Mouse (Mus musculus) mesoderm, embryonic 11.5 days (tissue): Measurements from ENCODE around the gene Rbks.

Experiments
- DNase-seq: peaks from one replicate; pipeline ENCODE4 v3.0.0-alpha.2; 2012; ENCODE audit warnings: low read depth, low spot score

Rbks gene

DNA sequence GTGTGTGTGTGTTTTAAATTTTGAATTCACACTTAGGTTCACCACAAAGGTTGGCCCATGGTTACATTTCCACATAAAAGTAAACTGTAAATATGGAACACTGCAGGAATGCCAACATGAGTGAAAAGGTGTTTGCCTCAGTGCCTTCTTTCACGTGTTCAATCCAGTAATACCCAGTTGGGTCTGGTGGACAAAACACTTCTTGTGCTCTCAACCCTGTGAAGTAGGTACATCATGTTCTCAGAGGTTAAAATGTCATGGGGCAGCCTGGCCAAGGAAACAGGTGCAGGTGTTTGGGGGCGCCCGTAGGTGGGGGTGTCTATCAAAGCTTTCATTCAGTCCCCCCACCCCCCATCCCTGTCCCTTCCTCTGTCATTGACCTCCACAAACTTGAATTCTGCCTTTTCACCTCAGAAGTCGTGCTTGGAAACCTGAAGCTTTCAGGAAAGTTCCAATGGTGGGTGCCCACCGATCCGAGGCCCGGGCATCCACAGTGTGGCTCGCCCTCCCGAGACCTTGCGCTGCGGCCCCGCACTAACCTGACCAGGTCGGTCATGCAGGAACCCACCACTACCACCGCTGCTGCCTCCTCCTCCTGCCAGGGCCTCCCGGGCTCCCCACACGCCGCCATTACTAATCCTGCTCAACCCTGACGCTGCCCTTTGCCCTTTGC, at the start of gene Rbks:
Gene Rbks (minus strand): TSS at position 657 of the 673 bp plus-strand sequence.
- DNase-seq = peak; percentile 87

DNA sequence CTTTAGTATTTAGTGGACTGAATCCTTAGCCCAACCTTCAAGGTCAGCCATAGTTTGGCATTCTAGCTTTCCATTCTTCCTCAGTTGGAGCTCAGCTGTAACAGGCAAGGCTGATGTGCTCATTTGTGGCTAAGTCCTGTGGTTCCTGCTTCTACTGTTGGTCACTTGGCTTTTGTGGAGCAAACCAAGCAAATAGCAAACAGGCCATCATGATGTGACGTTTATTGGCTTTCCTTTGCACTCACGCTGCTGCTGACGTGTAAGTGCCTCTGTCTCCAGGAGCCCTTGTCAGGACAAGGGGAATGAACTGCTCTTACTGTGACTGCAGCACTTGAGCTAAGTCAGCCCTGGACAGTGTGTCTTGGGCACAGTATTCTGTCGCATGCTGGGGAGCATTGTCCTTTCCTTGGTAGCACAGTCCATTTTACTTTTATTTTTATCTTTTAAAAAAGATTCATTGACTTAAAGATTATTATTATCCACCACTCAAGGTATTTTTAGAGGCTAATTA, 45.1 kb upstream of the Rbks start:
- no peak for DNase-seq

DNA sequence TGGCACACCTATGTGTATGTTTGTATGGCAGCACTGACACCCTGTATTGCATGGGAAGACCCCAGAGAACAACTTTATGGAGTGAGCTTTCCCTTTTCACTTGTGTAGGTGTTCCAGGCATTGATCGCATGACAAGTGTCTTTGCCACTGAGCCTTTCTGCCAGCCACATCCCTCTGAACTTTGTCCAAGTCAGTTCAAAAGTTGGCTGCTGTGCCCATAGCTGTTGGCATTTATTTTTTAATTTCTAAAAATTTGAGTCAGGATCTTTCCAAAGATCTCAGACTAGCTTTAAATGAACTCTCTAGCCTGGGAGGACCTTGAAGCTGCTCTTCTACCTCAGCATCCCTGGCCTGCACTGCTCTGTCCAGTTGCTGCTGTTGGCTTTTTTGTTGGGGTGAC, 44.5 kb upstream of the Rbks start:
- DNase-seq = no peak

DNA sequence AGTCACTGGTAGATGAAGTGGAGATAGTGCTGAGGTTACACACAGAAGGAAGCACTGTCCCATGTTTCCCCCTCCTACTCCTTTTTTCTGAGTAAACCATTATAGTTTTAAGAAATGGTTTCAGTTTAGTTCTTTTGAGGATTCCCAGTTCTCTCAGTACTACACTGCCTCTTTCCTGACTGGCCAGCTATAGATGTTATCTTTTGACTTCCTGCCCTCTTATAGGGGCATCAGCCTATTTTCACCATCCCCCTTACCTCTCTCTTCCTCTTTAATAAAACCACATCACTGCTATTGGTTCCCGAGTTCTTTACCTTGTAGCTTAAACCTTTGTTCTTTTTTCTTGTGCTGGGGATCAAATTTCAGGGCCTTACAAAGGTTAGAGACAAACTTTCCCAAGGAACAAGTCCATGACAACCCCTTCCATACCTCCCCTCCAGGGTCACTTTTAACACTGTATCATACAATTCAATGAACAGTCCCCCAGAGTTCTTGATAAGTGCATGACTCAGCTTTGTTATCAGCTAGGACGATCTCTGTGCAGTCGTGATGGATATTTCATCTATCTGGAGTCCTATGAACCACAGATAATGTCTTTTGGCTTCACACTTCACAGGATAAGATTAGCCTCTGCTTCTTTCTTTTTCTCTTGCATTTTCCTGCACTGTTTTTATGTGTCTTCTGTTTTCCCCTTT, 35.4 kb upstream of the Rbks start:
- no peak for DNase-seq

DNA sequence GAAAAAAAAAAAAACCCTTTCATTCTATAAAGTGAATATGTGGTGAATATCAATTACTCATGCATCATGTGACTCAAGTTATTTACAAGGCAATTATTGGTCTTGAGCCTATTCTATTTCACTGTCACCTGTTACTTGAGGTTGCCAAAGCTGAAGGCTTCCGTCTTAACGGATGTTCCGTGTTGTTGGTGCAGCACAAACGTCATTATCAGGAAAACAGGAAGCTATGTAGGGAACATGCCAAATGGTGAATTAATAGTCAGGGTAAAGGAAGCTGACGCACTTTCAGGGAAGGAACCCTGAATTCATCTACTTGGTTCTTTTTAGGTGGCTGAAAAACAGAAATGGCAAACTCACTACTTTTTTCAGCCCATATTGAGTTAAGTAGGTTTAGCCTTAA, 30.0 kb upstream of the Rbks start:
- DNase-seq = no peak

DNA sequence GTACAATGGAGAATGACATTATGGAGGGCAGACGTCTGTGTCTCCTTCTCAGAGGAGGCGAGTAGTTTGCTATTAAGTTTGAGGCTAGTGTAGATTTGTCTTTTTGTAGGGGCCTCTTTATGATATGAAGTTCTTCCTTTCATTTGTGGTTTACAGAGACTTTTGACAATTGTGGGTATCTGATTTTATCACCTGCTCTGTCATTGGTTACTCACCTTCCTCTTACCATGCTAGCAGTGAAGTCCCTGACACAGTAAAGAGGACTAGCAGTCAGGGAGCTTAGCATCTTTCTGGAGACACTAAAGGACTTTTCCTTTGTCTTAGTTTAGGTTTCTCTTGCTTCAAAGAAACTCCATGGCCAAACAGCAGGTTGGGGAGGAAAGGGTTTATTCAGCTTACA, 28.5 kb upstream of the Rbks start:
- DNase-seq = no peak

DNA sequence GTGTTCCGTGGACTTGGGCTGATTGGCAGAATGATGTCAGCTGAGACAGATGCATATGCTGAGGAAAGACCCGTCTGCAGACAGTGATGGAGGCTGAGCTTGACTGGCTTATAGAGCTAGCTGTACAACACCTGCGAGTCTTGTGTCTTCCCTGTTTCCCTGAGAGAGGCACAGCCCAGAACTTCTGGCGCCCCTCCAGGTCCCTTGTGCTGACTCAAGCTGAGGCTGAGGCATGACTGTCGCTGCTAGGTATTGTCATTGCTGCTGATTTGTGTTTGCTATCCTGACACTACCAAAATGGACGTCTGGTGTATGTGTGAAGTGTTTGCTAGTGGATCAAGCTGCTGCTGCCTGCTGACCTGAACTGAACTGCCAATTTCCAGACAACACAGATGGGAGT, 27.1 kb upstream of the Rbks start:
- no peak for DNase-seq

DNA sequence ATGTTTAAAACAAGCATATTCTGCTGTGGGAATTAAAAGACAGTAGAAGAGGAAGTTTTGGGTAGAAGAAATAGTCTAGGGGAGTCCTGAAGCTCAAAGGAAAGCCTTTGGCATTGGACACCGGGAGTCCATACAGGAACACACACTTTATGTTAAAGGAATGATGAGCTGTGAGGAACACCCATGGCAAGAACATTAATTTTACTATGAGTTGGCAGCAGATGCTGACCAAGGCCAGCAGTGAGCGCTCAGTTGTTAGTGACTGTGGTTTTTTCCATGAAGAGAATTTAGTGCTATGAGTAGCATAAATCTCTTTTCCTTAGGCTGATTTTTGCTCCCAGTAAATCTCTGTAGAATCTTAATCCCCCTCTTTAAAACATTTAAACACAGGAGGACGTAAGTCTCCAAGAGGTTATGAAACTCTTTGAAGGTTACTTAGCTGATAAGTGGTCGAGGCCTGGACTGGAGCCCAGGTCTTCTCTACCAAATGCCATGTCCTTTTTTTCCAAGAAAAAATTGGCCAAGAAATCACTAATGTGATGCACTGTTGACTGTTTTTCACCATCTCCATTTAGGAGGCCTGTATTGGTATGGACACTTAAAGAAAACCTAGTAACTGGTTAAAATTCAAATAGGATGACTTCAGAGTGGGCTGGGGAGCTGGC, 18.2 kb upstream of the Rbks start:
- no peak for DNase-seq

DNA sequence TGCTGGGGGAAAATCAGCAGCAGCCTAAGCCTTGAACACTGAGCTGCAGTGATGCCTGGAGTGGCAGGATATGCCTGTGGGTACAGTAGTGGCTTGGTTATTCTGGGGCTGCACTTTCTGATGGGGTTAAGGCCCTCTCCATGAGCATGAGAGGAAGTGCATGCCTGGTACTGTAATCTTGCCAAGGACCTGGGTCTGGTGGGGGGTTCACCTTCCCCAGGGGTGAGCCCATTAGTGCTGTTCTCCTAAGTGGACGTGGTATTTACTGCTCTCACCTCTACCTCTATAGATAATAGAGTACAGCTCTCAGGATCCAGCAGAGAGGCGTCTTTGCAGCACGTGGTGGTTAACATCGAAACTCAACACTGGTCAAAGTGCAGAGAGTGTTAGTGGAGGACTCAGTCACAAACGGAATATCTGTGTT, 16.4 kb upstream of the Rbks start:
- DNase-seq = no peak

DNA sequence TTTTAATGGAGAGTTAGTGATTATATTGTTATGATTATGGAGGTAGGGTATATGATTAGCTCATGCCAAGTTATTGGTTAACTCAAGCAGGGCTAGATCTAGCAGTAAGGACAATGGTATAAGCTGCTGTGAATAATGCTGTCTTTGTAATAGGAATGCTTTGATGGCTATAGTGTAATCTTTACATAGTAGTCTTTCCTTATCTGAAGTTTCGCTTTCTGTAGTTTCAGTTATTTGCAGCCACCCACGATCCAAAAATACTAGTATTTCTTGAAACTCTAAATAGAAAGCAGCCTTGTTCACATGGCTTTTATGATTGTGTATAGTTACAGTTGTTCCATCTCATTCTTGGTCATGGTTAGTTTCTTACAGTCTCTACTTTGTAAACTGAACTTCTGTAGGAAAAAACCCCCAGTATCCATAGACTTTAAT, 15.9 kb upstream of the Rbks start:
- DNase-seq = no peak

DNA sequence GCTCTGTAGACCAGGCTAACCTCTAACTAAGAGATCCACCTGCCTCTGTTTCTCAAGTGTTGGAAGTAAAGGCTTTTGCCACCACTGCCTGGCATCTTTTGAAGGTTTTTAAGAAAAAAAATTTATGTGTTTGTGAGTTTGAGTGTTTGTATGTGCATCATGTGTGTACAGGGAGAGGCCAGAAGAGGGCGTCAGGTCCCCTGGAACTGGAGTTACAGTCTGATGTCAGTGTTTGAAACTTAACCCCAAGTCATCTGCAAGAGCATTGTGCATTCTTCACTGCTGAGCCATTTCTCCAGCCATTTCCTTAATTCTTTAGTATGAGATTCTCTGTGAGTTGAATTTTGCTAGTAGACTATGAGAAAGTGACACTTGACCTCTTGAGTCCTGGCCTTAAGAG, 12.0 kb upstream of the Rbks start:
- no peak for DNase-seq

DNA sequence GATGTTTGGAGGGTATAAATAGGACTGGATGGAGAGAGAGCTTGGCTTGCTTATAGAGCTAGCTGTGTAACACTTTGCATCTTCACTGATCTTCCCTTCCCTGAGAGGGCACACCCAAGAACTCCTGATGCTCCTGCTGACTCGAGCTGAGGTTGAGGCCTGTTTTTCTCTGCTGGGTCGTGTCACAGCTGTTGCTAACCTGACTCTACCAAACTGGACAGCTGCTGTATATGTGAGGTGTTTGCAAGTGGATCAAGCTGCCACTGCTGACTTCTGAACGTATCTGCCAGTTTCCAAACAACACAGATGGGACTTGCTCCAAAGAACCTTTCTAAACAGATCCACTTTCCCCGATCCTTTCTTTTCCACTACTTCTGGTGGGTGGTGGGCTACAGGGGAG, 9.4 kb upstream of the Rbks start:
- DNase-seq = no peak

DNA sequence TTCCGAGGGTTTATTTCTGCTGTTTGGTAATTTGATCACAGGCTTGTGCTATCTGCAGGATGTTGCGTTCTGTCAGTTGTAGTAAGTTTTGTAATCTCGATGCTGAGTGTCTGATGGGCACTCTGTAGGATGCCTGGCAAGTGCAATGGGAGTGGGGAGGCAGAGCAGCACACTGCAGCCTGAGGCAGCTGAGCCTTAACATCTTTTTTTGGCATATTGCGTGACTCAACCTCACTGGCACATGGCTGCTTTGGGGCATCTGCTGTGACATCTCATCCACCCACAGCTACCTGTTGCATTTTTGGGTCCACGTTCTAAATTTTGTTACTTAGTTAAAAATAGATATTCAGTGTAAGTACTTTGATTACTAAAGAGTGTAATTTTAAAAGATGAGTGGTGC, 7.5 kb upstream of the Rbks start:
- DNase-seq = no peak

DNA sequence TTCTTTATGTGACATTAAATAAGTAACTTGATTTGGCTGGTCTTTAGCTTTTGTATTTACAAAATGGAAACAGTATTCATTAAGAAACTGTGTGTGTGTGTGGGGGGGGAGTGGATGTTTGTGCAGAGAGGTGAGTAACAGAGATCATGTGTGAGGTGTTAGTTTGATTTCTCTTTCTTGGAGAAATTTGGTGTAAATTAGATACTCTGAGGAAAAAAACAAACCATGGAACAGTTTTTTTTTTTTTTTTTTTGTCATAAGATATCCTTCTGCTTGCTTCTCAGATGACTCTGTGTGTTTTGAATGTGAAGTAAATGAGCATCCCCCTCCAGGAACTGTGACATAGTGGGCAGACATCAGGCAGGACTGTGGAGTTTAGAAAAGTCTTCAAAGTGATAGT, 2.0 kb upstream of the Rbks start:
- no peak for DNase-seq

DNA sequence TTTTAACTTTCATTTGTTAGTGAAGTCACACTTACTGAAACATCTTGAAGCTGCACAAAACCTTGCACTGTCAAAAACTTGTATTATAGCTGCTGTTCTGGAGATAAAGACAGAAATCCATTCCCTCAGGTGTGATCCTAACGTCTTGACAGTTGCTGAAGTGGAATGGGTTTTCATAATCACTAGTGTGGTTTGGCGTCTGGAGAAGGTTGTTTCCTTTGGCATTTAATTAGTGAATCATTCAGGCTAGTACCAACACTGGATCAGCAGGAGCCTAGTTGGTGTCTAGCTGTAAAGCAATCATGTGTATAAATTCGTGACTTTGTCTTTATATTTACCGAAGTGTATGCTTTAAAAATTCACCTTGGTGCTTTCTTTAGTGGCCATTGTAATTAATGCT, 1.5 kb upstream of the Rbks start:
- DNase-seq = no peak

DNA sequence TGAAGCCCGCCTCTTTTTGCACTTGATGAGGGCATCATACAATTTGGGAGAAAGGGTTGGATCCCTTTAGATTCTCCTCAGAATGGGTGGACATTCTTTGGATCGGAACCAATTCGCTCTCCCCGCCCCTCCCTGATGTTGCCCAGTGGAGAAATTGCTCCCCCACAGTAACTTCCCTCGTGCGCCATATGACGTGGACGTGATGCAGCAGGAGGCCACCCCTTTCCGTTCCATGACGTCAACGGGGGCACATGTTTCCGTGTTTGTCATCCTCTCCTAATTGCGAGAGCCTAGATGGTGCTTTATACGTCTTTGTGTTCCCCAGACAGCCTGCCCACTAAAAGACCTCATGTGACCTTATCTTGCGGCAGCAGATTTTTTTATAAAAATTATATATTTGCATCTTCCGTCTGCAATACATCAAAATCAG, 885 bp upstream of the Rbks start:
- peak; percentile 83 for DNase-seq

DNA sequence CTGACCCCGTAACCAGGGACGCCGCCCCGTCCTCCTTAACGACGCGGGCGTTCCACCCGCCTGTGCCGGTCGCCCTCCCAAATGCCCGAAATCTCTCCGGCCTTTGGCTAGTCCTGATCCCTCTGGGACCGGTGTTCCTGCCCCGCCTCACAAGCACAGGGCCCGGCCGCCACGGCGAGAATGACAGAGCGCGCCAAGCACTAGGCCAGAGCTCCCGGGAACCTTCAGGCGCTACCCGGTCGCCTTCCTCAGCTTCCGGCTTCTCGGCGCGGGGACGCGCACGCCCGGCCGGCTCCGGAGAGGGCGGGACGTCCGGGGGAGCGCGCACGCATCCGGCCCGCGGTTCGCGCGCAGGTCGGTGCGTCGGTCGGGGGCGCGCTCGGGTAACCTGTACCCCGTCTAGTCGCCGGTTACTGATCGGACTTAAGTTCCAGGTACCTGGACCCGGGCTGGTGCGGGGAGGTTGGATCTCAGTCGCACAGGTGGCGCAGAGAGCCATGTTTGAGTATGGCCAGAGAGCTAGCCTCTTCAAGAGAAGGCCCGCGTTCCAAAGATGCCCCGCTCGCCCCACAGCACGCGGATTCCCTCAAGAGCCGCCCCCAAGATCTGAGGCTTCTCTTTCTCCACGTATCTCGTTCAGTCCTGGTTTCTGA, 343 bp upstream of the Rbks start, which contains the start of gene Babam2:
Gene Babam2 (plus strand): TSS at position 41 of the 653 bp plus-strand sequence.
- peak; percentile 93 for DNase-seq

DNA sequence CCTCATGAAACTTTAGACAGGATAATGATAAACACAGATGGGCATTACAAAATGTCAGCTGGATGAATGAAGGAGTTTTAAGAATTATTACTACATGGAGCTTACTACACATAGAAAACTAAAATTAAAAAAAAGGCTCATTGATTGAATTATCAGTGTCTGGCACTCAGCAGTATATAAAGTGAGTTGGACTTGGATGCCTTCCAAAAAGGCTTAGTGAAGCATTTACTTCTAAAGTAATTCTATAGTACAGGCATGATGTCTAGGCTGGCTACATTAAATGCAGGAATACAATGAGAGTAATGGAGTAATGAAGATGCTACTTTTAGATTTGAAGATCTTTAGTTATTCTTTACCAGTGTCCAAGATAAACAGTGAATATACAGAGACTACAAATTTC, 4.2 kb downstream of the Rbks start:
- DNase-seq = no peak

DNA sequence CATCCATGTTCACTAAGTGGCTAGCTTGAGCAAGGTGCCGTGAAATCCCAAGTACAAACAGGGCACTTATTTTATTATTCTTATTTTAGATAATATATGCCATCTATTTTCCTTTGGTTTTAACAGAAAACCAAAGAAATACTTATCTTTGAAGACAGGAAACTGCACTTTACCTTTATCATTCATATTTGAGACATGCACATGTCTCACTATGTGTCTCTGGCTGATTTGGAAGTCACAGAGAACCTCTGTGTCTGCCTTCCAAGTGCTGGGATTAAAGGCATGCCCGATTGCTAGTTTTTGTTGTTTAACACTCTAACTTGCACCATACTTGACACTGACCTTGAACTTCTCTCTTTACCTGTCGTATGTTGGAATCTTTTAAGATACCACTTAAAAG, 9.5 kb downstream of the Rbks start:
- DNase-seq = no peak

DNA sequence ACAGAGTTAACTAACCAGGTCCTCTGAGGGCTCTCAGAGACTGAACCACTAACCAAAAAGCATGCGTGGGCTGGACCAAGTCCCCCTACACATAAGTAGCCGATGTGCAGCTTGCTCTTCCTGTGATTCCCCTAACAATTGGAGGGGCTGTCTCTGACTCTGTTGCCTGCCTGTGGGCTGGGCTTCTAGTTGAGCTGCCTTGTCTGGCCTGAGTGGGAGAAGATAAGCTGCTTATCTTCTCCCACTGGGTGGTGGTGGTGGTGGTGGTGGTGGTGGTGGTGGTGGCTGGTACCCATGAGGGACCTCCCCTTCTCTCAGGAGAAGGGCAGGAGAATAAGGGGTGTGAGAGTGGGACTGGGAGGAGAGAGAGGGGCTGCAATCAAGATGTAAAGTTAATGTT, 11.4 kb downstream of the Rbks start:
- DNase-seq = no peak

DNA sequence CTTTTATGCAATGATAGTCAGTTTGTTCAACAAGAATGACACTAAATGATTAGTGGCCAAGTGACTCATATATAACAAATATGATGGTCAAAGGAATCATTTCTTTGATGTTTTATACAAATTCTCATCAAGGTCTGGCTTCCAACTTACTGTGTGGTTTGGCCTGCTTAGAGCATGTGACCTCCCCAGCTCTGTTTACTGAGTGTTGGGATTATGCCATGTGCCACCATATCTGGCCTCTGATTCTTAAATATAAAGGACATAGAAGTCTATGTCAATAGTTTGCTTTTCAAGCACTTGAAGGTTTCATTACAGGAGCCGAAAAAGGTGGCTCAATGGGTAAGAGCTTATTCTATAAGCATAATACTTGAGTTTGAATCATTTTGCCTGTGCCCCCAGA, 15.1 kb downstream of the Rbks start:
- no peak for DNase-seq

DNA sequence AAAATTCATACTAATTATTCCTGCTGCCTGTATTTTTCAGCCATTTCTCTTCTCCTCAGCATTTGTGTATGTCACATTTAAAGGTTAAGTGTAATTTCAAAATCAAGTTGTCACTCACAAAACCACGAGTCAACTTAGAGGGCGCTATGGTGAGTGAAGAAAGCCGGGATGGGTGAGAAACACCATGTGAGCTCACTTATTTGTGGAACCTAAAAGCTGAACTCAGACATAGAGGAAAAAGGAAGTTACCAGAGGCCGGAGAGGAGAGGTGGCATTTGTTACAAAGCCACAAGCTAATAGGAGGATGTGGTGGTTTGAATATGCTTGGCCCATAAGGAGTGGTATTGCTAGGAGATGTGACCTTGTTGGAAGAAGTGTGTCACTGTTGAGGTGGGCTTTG, 17.2 kb downstream of the Rbks start:
- no peak for DNase-seq
